Mouse (Mus musculus): ENCODE measurements around the gene Trim8. TPM values are rescaled to one million over a fixed set of nuclear protein-coding genes. Genes with fewer than 3 reads are reported as not detected.

Gene Trim8
- polyA plus RNA-seq, 1 experiment, result 87.2 TPM

DNA sequence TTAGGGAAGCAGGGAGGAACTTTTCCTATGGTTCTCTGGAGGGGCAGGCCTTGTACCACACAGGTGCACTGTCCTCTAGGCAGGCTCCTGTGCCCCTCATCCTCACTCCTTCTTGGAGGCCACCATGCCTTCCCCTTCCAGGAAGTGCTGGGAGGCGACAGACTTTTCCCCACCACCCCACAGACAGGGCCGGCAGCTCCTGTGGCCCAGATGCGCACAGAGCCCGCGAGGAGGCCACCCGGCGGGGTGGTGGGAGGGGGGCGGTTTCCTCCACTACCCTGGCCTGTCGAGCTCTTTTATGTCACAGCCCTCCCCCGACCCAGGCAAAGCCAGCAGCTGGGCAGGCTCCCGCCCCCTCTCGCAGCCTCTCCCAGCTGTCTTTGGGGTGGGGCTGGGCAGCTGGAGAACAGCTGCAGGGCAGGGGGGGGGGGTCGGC, 16.9 kb downstream of the Trim8 start:
- 2% methylated on average over 13 of the region's 13 CpGs for WGBS
- TF ChIP-seq CTCF (IDR thresholded peaks at IDR 0.05; ENCODE audit: insufficient read depth, low read length) (no peak), POLR2A (IDR thresholded peaks at IDR 0.05; ENCODE audit: borderline replicate concordance, extremely low read depth, low read depth, low read length) (no peak)
- Histone ChIP-seq H3K4me3 (replicated peaks; ENCODE audit: extremely low read depth, low read depth, low read length) (no peak overlapping the region), H3K4me1 (ENCODE audit: control insufficient read depth, insufficient read depth, low read length) (peaks cover 32% of the 10 kb centered on the region)
- peak; percentile 27 for DNase-seq

DNA sequence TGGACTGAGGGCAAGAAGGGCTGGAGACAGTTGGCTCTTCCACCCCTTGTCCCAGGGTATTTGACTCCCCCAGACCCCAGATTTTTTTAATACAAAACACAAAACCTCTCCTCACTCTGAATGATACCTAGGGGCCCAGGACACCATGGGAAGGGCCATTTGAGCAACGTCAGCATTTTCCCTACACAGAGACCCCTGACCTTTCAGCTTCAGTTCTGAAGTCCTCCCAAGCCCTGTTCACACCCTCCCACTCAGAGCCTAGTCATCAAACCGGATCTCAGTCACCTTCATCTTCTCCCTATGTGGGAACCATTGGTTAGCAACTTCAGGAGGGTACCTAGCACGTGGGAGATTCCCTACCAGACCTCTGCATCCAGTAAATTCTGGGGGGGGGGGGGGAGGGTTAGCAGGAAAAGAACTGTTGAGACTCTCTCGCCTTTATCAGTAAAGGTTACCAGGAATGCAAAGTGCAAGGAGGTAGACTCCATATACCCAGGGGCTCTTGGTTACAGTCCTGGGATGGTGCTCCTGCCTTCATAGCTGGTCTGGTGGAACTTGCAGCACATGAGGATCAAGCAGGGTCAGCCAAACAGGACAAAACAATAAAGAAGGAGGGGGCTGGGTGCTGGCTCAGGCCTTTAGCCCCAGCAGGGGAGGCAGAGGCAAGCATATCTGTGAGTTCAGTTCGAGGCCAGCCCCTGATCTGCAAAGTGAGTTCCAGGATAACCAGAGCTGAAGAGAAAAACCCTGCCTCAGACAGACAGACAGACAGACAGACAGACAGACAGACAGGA, 17.5 kb downstream of the Trim8 start:
- TF ChIP-seq CTCF (IDR thresholded peaks at IDR 0.05; ENCODE audit: insufficient read depth, low read length) (no peak), POLR2A (IDR thresholded peaks at IDR 0.05; ENCODE audit: borderline replicate concordance, extremely low read depth, low read depth, low read length) (no peak)
- DNase-seq, result peak; percentile 9
- no peak overlapping the region for H3K4me3 ChIP-seq (replicated peaks; ENCODE audit: extremely low read depth, low read depth, low read length)
- WGBS, result 20% methylated on average over 5 of the region's 5 CpGs
- peaks cover 39% of the 10 kb centered on the region for H3K4me1 ChIP-seq (ENCODE audit: control insufficient read depth, insufficient read depth, low read length)

DNA sequence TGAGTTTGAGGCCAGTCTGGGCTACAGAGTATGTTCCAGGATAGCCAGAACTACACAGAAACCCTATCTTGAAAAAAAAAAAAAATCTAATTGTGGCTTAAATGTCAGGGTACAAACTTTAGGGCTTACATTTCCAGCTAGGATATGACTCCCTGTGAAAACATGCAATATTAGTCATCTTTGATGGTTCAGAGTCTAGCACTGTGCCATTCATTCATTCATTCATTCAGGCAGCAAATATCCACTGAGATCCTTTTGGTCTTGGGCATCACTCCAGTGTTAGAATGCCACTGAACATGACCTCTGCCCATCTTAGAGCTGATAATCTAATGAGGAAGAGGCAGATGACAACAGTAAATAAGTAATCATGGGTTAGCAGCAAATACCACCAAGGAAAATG, 20.2 kb downstream of the Trim8 start:
- Histone ChIP-seq H3K4me1 (ENCODE audit: control insufficient read depth, insufficient read depth, low read length) (peaks cover 43% of the 10 kb centered on the region), H3K4me3 (replicated peaks; ENCODE audit: extremely low read depth, low read depth, low read length) (no peak overlapping the region)
- DNase-seq, result no peak
- no peak for TF ChIP-seq POLR2A (IDR thresholded peaks at IDR 0.05; ENCODE audit: borderline replicate concordance, extremely low read depth, low read depth, low read length)
- no peak for TF ChIP-seq CTCF (IDR thresholded peaks at IDR 0.05; ENCODE audit: insufficient read depth, low read length)

GRCm38 (mm10) chr19:46522433-46523044, 21.0 kb downstream of the Trim8 start:
- 14% methylated on average over 15 of the region's 15 CpGs for WGBS
- TF ChIP-seq CTCF (IDR thresholded peaks at IDR 0.05; ENCODE audit: insufficient read depth, low read length) (no peak), POLR2A (IDR thresholded peaks at IDR 0.05; ENCODE audit: borderline replicate concordance, extremely low read depth, low read depth, low read length) (no peak)
- Histone ChIP-seq H3K4me3 (replicated peaks; ENCODE audit: extremely low read depth, low read depth, low read length) (no peak overlapping the region), H3K4me1 (ENCODE audit: control insufficient read depth, insufficient read depth, low read length) (peaks cover 36% of the 10 kb centered on the region)
- DNase-seq, result peak; percentile 28

DNA sequence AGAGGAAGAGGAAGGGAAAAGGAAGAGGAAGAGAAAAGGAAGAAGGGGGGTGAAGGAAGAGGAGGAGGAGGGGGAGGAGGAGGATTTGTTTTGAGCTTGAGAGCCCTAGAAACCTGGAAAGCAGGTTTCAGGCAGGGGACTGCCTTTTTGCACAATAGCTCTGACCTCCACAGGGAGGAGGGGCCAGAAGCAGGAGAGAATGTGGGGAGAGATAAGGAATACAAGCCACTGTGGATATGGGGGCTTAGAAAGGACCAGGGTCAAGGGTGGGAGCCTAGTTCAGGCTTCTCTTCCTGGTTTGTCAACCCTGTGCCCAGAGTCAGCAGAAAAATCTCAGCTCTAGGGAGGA, 21.6 kb downstream of the Trim8 start:
- peak; percentile 26 for DNase-seq
- peaks cover 33% of the 10 kb centered on the region for H3K4me1 ChIP-seq (ENCODE audit: control insufficient read depth, insufficient read depth, low read length)
- H3K4me3 ChIP-seq (replicated peaks; ENCODE audit: extremely low read depth, low read depth, low read length), result no peak overlapping the region
- TF ChIP-seq POLR2A (IDR thresholded peaks at IDR 0.05; ENCODE audit: borderline replicate concordance, extremely low read depth, low read depth, low read length) (no peak), CTCF (IDR thresholded peaks at IDR 0.05; ENCODE audit: insufficient read depth, low read length) (no peak)

- WGBS, result 20% methylated on average over 20 of the region's 20 CpGs
- TF ChIP-seq CTCF (IDR thresholded peaks at IDR 0.05; ENCODE audit: insufficient read depth, low read length) (no peak), POLR2A (IDR thresholded peaks at IDR 0.05; ENCODE audit: borderline replicate concordance, extremely low read depth, low read depth, low read length) (no peak)
- Histone ChIP-seq H3K4me3 (replicated peaks; ENCODE audit: extremely low read depth, low read depth, low read length) (no peak overlapping the region), H3K4me1 (ENCODE audit: control insufficient read depth, insufficient read depth, low read length) (peaks cover 31% of the 10 kb centered on the region)
- DNase-seq, result peak; percentile 46
Observed at GRCm38 (mm10) chr19:46523480-46524151, 22.1 kb downstream of the Trim8 start.

DNA sequence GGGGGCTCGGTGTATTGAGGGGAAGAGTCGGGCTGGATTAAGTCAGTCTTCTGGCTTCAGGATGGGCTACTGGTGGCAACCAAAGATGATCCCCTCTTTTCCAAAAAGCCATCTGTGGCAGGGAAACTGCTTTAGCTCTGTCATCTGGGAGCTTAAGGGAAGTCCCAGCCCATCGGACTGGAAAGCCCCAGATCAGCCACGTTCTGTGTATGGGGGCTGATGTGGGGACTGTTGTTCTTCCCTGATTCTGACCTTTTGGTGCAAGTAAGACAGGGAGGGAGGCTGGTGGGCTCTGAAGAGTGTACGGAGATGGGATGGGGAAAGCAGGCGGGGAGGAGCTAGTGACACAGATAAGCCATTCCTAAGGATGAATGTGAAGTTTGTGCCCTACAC, 22.6 kb downstream of the Trim8 start:
- no peak overlapping the region for H3K4me3 ChIP-seq (replicated peaks; ENCODE audit: extremely low read depth, low read depth, low read length)
- DNase-seq, result no peak
- WGBS, result 19% methylated on average over 6 of the region's 6 CpGs
- peaks cover 33% of the 10 kb centered on the region for H3K4me1 ChIP-seq (ENCODE audit: control insufficient read depth, insufficient read depth, low read length)
- TF ChIP-seq POLR2A (IDR thresholded peaks at IDR 0.05; ENCODE audit: borderline replicate concordance, extremely low read depth, low read depth, low read length) (no peak), CTCF (IDR thresholded peaks at IDR 0.05; ENCODE audit: insufficient read depth, low read length) (no peak)

GRCm38 (mm10) chr19:46524601-46525321, 23.3 kb downstream of the Trim8 start:
- TF ChIP-seq POLR2A (IDR thresholded peaks at IDR 0.05; ENCODE audit: borderline replicate concordance, extremely low read depth, low read depth, low read length) (peak; percentile 21; the same call in 1 of the 2 replicates), CTCF (IDR thresholded peaks at IDR 0.05; ENCODE audit: insufficient read depth, low read length) (0 out of 2 replicates have a peak, but pooled peaks have one; percentile 31)
- Histone ChIP-seq H3K4me1 (ENCODE audit: control insufficient read depth, insufficient read depth, low read length) (peaks cover 38% of the 10 kb centered on the region), H3K4me3 (replicated peaks; ENCODE audit: extremely low read depth, low read depth, low read length) (no peak overlapping the region)
- 11% methylated on average over 14 of the region's 14 CpGs for WGBS
- peak; percentile 69 for DNase-seq
